Mouse (Mus musculus): ENCODE results near the gene Idnk.

GRCm38 (mm10) chr13:58126862-58127765 lies 30.3 kb upstream of the Idnk start:
- TF ChIP-seq RCOR1 (conservative IDR thresholded peaks at IDR 0.05; ENCODE audit: low read depth, low read length) (no peak), EP300 (IDR thresholded peaks at IDR 0.05; ENCODE audit: low read length) (no peak), MAFK (IDR thresholded peaks at IDR 0.05; ENCODE audit: insufficient replicate concordance, low read length) (no peak), CHD2 (IDR thresholded peaks at IDR 0.05; ENCODE audit: low read length) (no peak), E2F4 (IDR thresholded peaks at IDR 0.05; ENCODE audit: insufficient replicate concordance, low read depth, low read length) (no peak), CTCF (conservative IDR thresholded peaks at IDR 0.05 in 1 of 2, IDR thresholded peaks at IDR 0.05 in 1 of 2; ENCODE audit: low read depth in 2 of 2, low read length in 2 of 2) (no peak), ZKSCAN1 (IDR thresholded peaks at IDR 0.05; ENCODE audit: borderline replicate concordance, low read depth, low read length) (no peak), JUND (conservative IDR thresholded peaks at IDR 0.05; ENCODE audit: low read depth, low read length) (no peak), CHD1 (IDR thresholded peaks at IDR 0.05; ENCODE audit: low read depth, low read length) (no peak), POLR2A (IDR thresholded peaks at IDR 0.05; ENCODE audit: low read depth, low read length) (no peak), MEF2A (IDR thresholded peaks at IDR 0.05; ENCODE audit: borderline replicate concordance, low read depth, low read length) (no peak), BHLHE40 (IDR thresholded peaks at IDR 0.05; ENCODE audit: low read depth, low read length) (no peak), ZC3H11A (IDR thresholded peaks at IDR 0.05; ENCODE audit: low read depth, low read length) (no peak), POLR2AphosphoS2 (IDR thresholded peaks at IDR 0.05; ENCODE audit: low read depth, low read length) (no peak)

Measured in CH12.LX (cell line).